Mouse (Mus musculus): ENCODE results near the gene Lrrc4.

DNA sequence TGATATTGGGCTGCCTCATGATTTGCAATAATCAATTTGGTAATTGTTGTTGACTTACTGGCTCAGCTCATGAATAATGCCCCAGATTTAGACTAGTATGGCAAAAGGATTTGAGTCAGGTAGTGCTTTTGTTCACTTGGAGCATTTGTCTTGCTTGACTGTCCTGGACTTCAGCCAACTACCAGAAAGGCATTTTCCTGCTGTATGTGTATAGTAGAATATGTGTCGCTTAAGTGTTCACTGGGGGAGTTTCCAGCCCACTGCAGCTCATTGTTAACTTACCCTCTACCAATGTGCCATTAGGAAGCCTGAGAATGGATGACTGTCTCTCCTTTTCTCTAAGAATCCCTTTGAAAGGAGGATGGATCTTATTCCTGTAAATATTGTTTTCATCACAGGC, 88.0 kb downstream of the Lrrc4 start:
- no peak for TF ChIP-seq EP300 (IDR thresholded peaks at IDR 0.05)
- no peak for TF ChIP-seq CTCF (IDR thresholded peaks at IDR 0.05)
